Mouse (Mus musculus) kidney, adult 2 months (tissue): ENCODE measurements at regions not wholly inside any gene's neighbourhood (a gene's known extent, or its start where the extent isn't known, plus 50 kb on each side); places are given as distances from the start of the nearest gene placed in this dataset.

ENCODE experiments used
- CTCF ChIP-seq: fragments of 200-500 bp; conservative IDR thresholded peaks from 2 replicates; pipeline ENCODE4 v1.5.1; 2011; ENCODE audit warnings: low read depth, mild to moderate bottlenecking, control low read depth, low read length, moderate library complexity, mixed read lengths; ENCODE audit not compliant: insufficient read depth, insufficient read length
- POLR2A ChIP-seq: fragments of 200-500 bp; IDR thresholded peaks from one replicate; pipeline ENCODE4 v1.6.1; 2011; ENCODE audit warnings: low read depth, low read length, control low read depth

DNA sequence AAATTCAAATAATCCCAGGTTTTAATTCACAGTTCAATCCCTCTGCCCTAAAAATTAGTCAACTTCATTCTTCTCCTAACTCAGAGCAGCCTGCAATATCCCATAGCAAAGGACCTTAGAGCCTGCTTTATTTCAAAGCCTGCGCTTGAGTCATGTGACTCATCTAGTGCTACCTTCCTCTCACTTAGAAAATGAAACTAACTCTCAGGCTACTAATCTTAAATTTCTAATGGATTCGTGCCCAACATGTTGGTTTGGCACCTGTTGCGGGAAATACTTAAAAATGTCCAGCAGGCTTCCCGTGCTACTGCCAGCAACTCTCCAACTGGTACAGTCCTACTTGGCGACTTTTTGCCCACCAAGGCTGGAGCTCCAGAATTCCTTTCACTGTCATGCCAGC, 322.6 kb downstream of the Cox7c start:
- no peak for TF ChIP-seq CTCF
- TF ChIP-seq POLR2A, result no peak
